Mouse (Mus musculus): ENCODE measurements around the gene Alk.

Gene Alk

GRCm38 (mm10) chr17:72009836-72010235, 594.6 kb downstream of the Alk start:
- DNase-seq = no peak

- no peak for DNase-seq
Observed at GRCm38 (mm10) chr17:72008389-72008788, 596.0 kb downstream of the Alk start.

DNA sequence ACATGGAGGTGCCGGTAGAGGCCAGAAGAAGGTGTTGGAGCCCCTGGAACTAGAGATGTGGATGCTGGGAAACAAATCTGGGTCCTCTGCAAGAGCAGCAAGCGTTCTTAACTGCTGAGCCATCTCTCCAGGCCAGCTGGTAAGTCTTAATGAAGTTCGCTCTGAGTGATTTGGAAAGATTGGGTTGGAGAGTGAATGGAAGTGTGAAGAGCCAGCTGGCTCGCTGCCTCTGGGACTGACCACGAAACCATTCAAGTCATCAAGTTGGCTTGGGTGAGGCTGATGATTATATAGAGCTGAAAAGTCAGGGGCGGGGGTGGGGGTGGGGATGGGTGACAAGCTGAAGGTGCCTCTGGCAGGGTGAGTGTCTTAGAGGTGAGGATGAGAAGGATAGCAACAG, 599.1 kb downstream of the Alk start:
- DNase-seq = no peak

DNA sequence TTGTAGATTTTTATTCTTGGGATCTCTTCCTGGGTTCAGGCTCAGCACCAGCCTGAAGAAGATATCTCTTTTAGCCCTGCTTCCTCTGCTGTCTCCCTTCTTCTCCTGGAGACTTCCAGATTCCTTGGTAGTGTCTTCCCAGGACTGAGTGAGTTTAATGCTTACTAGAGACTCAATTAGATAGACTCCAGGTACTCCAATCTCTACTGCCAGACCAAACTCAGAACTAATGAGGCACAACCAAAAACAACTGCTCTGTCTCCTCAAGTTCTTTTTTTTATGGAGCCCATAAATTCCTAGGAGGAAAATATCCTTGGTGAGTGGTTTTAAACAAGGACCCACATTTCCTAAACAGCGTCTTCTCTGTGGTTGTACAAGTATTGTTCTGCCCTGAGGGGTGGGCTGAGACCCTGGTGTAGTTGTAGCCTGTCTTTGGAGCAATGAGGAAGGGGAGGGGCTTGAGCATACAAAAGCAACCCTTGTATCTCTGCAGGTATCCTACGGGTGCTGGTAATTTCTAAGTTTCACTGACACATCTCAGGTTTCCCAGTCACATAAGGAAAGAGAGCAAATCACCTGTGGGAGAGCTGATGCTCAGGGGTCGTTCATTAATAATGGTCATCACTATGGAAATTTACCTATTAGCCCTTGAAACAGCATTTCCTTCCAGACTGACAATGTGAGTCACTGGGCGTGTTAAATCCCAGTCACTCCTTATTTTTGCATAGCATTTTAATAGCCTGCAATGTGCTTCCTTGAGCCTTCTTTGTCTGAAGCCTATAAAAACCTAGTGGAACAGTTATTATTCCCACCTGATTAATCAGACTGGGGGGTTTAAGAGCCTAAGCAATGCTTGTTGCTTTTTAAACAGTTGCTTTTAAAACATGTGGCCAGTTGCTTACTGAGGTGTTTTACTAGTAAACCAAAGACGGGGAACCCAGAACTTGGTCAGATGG, 604.6 kb downstream of the Alk start:
- DNase-seq = no peak

DNA sequence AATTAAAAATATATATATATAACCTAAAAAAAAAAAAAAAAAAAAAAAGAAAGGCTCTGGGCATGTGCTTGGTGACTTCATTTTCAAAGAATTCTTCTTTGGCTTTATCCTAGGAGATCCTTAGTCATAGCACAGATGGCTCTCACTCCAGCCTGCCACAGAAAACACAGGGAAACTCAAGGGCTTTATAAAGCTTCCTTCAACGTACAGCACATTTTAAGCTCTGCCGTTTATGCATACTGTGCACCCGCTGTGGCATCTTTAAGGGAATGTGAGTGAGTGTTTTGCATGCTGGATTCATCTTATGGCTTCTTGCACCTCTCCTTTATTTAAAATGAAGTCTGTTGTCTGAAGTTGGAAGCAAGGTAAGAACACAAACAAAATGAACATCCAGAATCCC, 606.7 kb downstream of the Alk start:
- DNase-seq = no peak

DNA sequence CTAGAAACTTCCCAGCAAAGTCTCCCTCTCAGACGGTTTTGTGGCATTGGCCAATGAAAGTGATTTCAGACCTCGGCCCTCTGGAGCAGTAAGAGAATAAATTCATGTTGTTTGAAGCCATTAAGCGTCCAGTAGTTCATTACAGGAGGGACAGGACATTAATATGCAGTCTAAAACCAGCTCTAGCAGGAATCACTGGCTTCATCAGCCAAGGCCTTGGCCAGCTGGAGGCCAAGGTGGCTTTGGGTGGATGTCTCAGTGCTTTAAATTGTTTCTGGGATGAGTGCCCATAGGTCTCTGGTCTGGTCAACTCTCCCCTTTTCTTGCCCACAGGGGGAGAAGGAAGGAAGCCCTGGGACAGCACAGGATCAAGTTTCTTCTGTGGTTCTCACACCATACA, 608.9 kb downstream of the Alk start:
- no peak for DNase-seq

GRCm38 (mm10) chr17:71994144-71994543, 610.3 kb downstream of the Alk start:
- no peak for DNase-seq

DNA sequence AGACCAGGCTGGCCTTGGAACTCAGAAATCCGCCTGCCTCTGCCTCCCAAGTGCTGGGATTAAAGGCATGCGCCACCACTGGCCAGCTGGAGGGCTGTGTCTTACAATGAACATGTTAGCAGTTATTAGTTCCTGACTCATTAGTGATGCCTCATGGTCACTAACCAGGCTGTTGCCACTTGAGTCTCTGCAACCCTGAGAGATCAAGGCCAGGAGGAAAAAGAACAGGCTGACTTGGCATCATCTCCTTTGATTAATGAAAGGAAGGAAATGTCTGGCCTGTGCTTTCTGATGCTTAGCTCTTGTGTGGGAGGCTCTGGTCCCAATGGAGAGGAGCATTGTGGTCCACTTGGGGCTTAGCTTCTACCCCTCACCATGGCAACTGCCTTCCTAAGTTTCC, 611.4 kb downstream of the Alk start:
- DNase-seq = no peak

DNA sequence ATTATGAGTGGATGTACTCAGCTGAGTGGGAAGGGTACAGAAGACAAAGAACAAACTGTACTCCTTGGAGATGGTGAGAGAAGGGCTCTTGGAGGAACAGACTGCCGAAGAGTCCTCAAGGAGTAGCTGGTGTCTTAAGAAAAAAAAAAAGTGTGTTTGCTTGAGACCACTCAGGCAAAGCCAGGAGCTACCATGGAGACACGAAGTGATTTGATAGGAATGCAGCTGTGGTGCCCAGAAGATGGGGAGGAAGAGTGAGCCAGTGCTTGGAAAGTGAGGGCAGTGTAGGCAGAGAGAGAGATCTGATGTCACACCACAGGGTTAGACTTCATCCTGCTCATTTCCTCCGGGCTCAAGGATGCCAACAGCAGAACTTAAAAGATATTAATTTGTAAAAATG, 613.2 kb downstream of the Alk start:
- no peak for DNase-seq

GRCm38 (mm10) chr17:71990176-71990720, 614.2 kb downstream of the Alk start:
- DNase-seq = no peak

GRCm38 (mm10) chr17:71988736-71989569, 615.5 kb downstream of the Alk start:
- DNase-seq = no peak

DNA sequence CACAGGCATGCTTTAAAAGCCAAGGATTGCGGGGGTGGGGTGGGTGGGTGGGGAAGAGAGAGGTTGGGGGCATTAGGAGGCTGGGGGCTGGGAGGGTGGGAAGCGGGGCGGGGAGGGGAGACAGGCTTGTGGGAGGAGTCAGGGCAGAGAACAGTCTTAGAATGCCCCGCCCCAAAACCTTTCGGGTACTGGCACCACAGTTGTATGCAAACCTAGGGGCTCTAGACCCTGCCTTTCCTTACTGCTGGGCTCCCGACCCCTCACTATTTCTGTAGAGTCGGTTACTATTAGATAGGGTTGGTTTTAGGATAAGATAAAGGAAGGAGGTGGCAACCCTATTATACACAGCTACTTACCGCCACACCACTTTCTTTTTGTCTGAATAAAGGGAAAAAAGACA, 617.4 kb downstream of the Alk start:
- DNase-seq = peak; percentile 38

DNA sequence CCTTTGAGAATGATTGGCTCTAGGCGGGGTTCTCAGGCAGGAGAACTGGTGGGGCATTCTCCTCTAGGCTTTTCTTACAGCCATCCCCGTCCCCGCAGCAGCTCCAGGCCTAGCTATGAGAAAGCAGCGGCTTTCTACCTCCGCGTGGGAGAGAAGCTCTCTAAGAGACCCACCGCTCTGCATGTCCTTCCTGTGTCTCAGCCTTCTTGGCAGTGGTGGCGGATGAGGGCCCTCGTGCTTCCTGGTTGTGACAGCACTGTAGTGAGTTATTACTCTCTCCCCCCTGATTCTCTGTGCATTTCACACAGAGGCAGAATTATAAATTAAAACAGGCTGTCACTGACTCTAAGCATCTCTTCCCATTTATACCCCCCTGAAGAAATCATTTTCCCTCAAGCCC, 618.0 kb downstream of the Alk start:
- DNase-seq = peak; percentile 65

GRCm38 (mm10) chr17:71981177-71981576, 623.2 kb downstream of the Alk start:
- DNase-seq = no peak

DNA sequence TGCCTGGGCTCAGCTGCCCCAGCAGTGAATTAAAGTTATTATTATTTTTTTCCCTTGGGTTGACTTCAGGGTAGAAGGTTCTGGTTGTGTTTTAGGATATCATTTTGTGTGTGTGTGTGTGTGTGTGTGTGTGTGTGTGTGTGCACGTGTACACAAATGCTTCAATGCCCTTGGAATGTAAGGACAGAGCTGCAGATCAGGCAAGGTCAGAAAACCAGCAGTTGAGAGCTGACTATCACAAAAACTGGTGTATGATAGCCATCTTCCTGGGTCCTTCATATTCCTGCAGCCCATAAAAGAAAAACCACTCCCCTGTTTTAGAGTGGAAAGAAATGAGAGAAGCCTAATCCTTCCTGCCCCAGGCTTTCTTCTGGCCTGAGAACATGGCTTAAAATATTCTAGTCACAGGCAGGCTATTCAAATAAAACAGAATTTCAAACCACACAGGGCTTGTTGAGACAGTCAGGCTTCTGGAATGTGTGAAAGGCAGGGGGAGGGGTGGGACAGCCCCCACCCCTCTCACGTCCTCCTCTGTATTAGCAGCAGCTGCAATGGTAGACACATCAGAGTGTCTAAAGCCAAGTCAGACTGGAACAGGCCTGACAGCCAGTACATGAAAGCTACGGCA, 623.8 kb downstream of the Alk start:
- no peak for DNase-seq

DNA sequence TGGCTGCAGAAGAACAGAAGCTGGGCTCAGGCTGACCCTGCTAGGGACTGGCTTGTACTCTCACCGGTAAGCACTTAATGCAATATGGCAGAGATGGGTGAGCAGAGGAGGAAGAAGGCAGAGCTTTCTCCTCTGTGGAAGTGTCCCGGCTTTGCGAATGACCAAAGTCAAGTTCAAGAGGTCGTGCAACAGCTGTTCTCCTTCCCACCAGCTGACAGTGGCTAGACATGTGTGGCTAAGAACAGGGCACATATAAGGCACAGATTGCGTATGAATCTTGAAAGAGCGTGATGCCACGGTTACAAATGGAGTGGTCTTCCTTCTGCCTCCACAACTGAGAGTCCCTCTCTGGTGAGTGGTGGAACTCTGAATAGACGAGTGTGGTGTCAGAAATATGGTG, 625.3 kb downstream of the Alk start:
- no peak for DNase-seq

DNA sequence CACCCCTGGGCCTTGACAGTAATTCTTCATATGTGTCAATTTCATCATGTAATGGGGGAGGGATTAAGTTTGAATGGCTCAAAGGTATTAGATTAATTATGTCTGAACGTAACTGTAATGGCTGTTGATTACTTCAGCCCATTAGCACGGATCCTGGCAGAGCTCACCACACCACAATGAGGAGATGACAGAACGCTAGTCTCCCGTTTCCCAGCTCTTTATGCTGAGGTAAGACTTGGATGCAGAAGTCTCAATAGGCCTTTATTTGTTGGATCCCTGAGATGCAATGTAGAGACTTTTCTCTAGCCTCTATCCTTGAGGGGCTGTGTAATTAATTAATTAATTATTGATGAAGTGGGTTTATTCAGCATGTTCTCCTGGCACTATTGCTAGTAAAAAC, 627.8 kb downstream of the Alk start:
- DNase-seq = no peak

GRCm38 (mm10) chr17:71973704-71974103, 630.7 kb downstream of the Alk start:
- DNase-seq = no peak

- no peak for DNase-seq
Observed at GRCm38 (mm10) chr17:71967356-71967755, 637.1 kb downstream of the Alk start.

GRCm38 (mm10) chr17:71965733-71966606, 638.5 kb downstream of the Alk start:
- DNase-seq = peak; percentile 35

GRCm38 (mm10) chr17:71964610-71965009, 639.8 kb downstream of the Alk start:
- DNase-seq = no peak

- no peak for DNase-seq
Observed at GRCm38 (mm10) chr17:71962746-71963145, 641.7 kb downstream of the Alk start.

All from thymus, postnatal 4 days (tissue).